Mouse (Mus musculus) midbrain, embryonic 14.5 days (tissue): ENCODE measurements around the gene Traf5. TPM values are rescaled to one million over a fixed set of nuclear protein-coding genes. Genes with fewer than 3 reads are reported as not detected.

Source experiments
- ATAC-seq: fragments of 200-750 bp; cut with Nextera tagmentation; 2 replicates; pipeline ENCODE4 v1.8.0; 2017; ENCODE audit warnings: moderate number of reproducible peaks, moderate library complexity; ENCODE audit not compliant: low FRiP score, low TSS enrichment
- DNase-seq: peaks from one replicate; pipeline ENCODE4 v3.0.0-alpha.2; 2015
- H3K27ac ChIP-seq: fragments of 300-500 bp; sonication (generic); replicated peaks from 2 replicates; pipeline ENCODE4 v1.5.1; 2014; ENCODE audit warnings: mild to moderate bottlenecking, low read depth, low read length, moderate library complexity
- H3K27me3 ChIP-seq: fragments of 300-500 bp; sonication (generic); 2 replicates; pipeline ENCODE4 v1.6.1; 2014; ENCODE audit warnings: low read length, control low read depth, mixed read lengths; ENCODE audit not compliant: control insufficient read depth, insufficient read depth
- H3K36me3 ChIP-seq: fragments of 300-500 bp; sonication (generic); 2 replicates; pipeline ENCODE4 v1.6.1; 2014; ENCODE audit warnings: low read length, control low read depth; ENCODE audit not compliant: control insufficient read depth, insufficient read depth
- H3K4me1 ChIP-seq: fragments of 300-500 bp; sonication (generic); 2 replicates; pipeline ENCODE4 v1.6.1; 2014; ENCODE audit warnings: mild to moderate bottlenecking, antibody characterized with exemption, low read length, control low read depth; ENCODE audit not compliant: control insufficient read depth, insufficient read depth
- H3K4me2 ChIP-seq: fragments of 300-500 bp; sonication (generic); 2 replicates; pipeline ENCODE4 v1.6.1; 2014; ENCODE audit warnings: mild to moderate bottlenecking, low read length, moderate library complexity
- H3K4me3 ChIP-seq: fragments of 300-500 bp; sonication (generic); replicated peaks from 2 replicates; pipeline ENCODE4 v1.5.1; 2014; ENCODE audit warnings: low read depth, low read length
- H3K9ac ChIP-seq: fragments of 300-500 bp; sonication (generic); replicated peaks from 2 replicates; pipeline ENCODE4 v1.6.1; 2014; ENCODE audit warnings: mild to moderate bottlenecking, low read length, moderate library complexity
- H3K9me3 ChIP-seq: fragments of 300-500 bp; sonication (generic); 2 replicates; pipeline ENCODE4 v1.6.1; 2016; ENCODE audit warnings: low read length, control low read depth, mixed read lengths; ENCODE audit not compliant: control insufficient read depth
- WGBS: fragments of 180-500 bp; shearing (Covaris S2); extraction: QIAGEN DNeasy Blood & Tissue Kit; methylation state at CpG from one replicate; pipeline ENCODE4 v1.1.7; 2014; 5-methylcytosine and 5-hydroxymethylcytosine counted together
- polyA plus RNA-seq: library from polyadenylated mRNA; unstranded; fragments of >200 nt; fragmentation: Nextera tagmentation; extraction: Ambion mirVana; gene quantifications from 2 replicates; pipeline ENCODE4 v1.2.1, GENCODE M21; 2014

The Traf5 gene
- polyA plus RNA-seq, 1 experiment from 2014 or later: 2.4 TPM

DNA sequence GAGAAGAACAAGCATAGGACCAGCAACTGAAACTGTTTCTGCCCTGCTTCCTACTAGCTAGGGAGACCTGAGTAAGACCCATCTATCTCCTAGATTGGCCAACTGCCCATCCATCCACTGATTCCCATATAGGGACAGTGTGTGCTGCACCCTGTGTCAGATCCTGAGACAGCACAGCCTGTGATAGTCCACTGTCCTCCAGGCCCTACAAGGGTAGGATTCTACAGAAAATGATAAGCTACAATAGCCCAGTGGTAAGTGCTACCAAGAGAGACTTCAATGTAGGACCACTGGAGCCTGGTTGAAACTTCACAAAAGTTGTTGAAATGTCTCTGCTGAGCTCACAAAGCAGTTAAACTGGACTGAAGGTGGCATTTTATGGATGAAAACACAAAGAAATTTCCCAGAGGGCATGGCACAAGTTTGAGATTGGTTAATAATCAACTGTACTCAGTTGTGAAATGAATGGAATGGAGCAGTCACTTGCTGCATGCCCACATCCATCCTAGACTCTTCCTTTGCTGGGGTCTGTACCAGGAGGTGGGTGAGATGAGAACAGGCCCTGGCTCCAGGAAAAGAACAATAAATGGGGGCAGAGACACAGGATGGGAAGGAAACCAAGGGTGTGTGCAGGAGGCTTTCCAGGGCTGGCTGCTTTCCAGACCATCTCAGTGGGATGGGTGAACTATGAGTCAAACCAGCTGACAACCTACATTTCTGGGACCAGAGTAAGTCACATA, 15.4 kb downstream of the Traf5 start:
- H3K4me2 ChIP-seq: no peak overlapping the region
- no peak for DNase-seq

DNA sequence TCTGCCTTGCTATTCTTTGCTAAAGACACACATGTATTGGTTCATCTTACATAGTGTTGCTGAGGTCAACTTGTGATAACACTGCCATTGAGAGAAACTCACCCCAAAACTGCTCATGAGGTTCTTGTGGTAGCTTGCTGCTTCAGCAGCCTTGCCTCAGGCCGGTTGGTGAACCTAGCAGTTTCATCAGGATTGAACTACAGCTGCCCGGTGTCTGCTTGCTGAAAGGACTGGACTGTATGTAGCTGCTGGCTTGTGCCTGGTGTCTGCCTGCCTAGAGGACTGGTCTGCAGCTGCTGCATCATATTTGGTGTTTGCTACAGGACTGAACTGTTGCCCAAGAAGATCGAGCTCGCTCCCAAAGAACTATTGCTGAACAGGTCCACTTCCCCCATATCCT, 16.3 kb downstream of the Traf5 start:
- H3K27me3 ChIP-seq: no peaks in the 10 kb centered on the region
- no peak overlapping the region for H3K4me3 ChIP-seq
- no peak overlapping the region for H3K27ac ChIP-seq
- no peaks in the 10 kb centered on the region for H3K4me1 ChIP-seq
- H3K4me2 ChIP-seq: no peak overlapping the region
- WGBS: 86% methylated on average over 4 of the region's 4 CpGs
- no peak overlapping the region for H3K9ac ChIP-seq
- no peaks in the 10 kb centered on the region for H3K36me3 ChIP-seq
- DNase-seq (no peak), ATAC-seq (no peak)
- H3K9me3 ChIP-seq: no peaks in the 10 kb centered on the region

More for the DNA sequence above, 15.4 kb downstream of the Traf5 start:
- no peaks in the 10 kb centered on the region for H3K36me3 ChIP-seq
- ATAC-seq: no peak
- H3K9me3 ChIP-seq: no peaks in the 10 kb centered on the region
- H3K9ac ChIP-seq: no peak overlapping the region
- no peaks in the 10 kb centered on the region for H3K27me3 ChIP-seq
- no peaks in the 10 kb centered on the region for H3K4me1 ChIP-seq
- H3K27ac ChIP-seq: no peak overlapping the region
- H3K4me3 ChIP-seq: no peak overlapping the region

DNA sequence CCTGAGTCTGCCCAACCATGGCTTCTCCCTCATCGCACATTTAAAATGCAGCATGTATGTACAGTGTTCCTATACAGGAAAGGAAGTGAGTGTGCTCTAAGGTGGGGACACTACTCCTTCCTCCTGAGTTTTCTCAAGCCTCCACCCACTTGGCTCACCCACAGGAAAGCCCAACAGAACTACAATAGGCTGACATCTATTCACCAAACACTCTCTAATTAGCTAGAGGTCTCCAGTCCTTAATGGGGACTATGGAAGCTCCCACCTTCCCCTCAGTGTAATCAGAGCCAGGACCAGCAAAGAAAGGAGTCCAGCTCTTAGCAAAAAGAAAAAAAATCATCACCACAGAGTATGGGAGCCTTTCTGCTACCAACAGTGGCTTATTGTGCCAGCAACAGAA, 17.5 kb downstream of the Traf5 start:
- DNase-seq (no peak), ATAC-seq (no peak)
- Histone ChIP-seq H3K27me3 (no peaks in the 10 kb centered on the region), H3K4me2 (no peak overlapping the region), H3K4me3 (no peak overlapping the region), H3K27ac (no peak overlapping the region), H3K4me1 (no peaks in the 10 kb centered on the region), H3K9ac (no peak overlapping the region), H3K36me3 (no peaks in the 10 kb centered on the region), H3K9me3 (no peaks in the 10 kb centered on the region)
- WGBS: 80% methylated on average over 1 of the region's 1 CpGs

DNA sequence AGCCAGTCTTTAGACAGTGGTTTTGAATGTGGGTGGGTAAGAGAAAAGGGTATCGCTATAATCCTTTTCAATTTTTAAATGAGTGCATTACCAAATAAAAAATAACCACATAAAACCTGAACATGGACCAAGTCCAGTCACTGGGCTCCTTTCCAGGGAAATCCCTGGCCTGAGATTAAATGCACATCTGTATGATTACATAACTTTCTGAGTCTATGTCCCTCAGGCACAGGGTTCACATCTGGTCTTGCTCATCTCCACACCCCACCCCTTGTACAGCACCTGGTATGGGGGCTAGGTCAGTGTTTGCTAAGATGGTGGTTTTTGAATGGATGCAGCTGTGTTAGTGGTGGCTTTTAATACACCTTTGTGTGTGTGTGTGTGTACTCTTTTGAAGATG, 19.9 kb downstream of the Traf5 start:
- Histone ChIP-seq H3K9ac (no peak overlapping the region), H3K36me3 (no peaks in the 10 kb centered on the region), H3K27ac (no peak overlapping the region), H3K4me1 (no peaks in the 10 kb centered on the region), H3K4me2 (no peak overlapping the region), H3K27me3 (no peaks in the 10 kb centered on the region), H3K9me3 (no peaks in the 10 kb centered on the region), H3K4me3 (no peak overlapping the region)
- 91% methylated on average over 1 of the region's 1 CpGs for WGBS
- ATAC-seq (no peak), DNase-seq (no peak)

DNA sequence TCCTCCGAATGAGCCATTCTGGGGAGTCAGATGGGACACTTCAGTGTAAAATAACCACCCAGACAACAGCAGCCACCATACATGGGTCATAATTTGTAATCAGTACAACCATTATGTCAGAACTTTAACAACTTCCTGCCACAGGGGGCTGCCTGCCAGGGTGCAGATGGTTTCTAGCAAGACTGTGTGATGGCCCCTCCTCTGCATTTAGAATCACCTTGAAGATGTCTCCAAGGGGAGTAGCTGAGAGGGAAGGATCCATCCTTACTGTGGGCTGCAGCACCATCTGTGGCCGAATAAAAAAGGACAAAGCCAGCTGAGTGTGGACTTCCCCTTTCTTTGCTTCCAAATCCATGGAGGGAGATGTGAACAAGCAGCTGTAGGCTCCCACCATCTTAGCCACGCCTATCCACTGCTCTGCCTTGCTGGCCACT, 21.7 kb downstream of the Traf5 start:
- Histone ChIP-seq H3K4me3 (no peak overlapping the region), H3K27ac (no peak overlapping the region), H3K9me3 (no peaks in the 10 kb centered on the region), H3K9ac (no peak overlapping the region), H3K36me3 (no peaks in the 10 kb centered on the region), H3K4me1 (no peaks in the 10 kb centered on the region), H3K27me3 (no peaks in the 10 kb centered on the region), H3K4me2 (no peak overlapping the region)
- WGBS: 72% methylated on average over 3 of the region's 3 CpGs
- no peak for DNase-seq
- ATAC-seq: no peak

DNA sequence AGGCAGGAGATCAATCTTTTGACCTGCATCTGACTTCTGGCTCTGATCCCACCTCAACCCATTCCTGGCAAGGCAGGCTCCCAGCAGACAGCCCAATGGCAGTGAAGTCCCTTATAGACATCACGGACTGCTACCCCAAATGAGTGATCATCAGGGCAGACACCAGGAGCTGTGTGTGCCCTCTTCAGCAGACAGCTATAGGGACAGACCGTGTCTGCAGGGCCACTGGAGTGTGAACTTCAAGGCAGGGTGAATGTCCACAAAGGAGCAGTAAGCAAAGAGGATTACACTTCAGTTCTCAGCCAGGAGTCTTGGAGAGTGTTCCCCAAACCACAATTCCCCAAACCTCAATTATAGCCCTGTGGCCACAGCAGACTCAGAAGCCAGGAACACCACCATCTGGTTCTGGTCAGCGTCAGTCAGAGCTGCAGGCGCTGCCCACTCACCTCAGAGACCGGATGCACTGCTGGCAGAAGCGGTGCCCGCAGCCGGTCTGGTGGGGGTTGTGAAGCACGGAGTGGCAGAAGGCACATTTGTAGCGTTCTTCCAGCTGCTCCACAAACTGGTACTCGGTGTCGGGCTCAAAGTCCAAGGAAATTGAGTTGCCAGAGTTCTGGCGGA, 22.3 kb downstream of the Traf5 start:
- ATAC-seq: no peak

DNA sequence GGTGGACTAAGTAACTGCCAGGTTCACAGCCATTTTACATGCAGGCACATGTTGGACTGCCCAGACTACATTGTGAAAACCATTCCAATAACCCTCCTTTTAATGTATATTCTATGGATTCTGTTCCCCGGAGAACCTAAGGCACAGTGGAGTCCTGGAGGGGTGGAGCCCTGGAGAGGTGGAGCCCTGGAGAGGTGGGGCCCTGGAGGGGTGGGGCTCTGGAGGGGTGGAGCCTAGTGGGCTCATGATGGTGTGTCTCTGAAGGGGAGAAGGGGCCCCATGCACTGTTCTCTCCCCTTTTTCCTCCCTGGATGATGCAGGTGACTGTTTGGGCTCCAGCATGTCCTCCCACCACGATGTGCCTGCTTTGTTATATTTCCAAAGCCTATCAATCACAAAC, 24.2 kb downstream of the Traf5 start:
- H3K4me2 ChIP-seq: no peak overlapping the region
- no peaks in the 10 kb centered on the region for H3K4me1 ChIP-seq
- no peak overlapping the region for H3K9ac ChIP-seq
- WGBS: 71% methylated on average over 2 of the region's 2 CpGs
- H3K27ac ChIP-seq: no peak overlapping the region
- DNase-seq (no peak), ATAC-seq (no peak)
- H3K4me3 ChIP-seq: no peak overlapping the region
- H3K9me3 ChIP-seq: no peaks in the 10 kb centered on the region
- H3K27me3 ChIP-seq: no peaks in the 10 kb centered on the region
- H3K36me3 ChIP-seq: no peaks in the 10 kb centered on the region

More for the DNA sequence above, 22.3 kb downstream of the Traf5 start:
- H3K27ac ChIP-seq: no peak overlapping the region
- H3K4me3 ChIP-seq: no peak overlapping the region
- no peak overlapping the region for H3K9ac ChIP-seq
- no peak overlapping the region for H3K4me2 ChIP-seq
- H3K36me3 ChIP-seq: no peaks in the 10 kb centered on the region
- H3K4me1 ChIP-seq: no peaks in the 10 kb centered on the region
- DNase-seq: no peak
- WGBS: 63% methylated on average over 13 of the region's 13 CpGs
- H3K27me3 ChIP-seq: no peaks in the 10 kb centered on the region
- H3K9me3 ChIP-seq: no peaks in the 10 kb centered on the region

DNA sequence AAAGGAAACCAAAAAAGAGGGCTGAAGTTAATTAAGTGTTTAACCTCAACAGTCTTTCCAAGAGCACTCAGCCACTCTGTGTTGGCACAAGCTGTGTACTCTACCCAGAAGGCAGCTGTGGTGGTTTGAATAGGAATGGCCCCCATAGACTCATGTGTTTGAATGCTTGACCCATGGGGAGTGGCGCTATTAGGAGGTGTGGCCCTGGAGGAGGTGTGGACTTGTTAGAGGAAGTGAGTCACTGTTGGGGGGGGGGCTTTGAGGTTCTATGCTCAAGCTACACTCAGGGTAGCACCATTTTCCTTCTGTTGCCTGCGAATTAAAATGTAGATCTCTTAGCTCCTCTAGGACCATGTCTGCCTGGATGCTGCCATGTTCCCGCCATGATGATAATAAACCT, 25.4 kb downstream of the Traf5 start:
- no peak overlapping the region for H3K4me3 ChIP-seq
- no peaks in the 10 kb centered on the region for H3K27me3 ChIP-seq
- H3K9me3 ChIP-seq: no peaks in the 10 kb centered on the region
- ATAC-seq (no peak), DNase-seq (no peak)
- no peaks in the 10 kb centered on the region for H3K36me3 ChIP-seq
- no peak overlapping the region for H3K4me2 ChIP-seq
- no peaks in the 10 kb centered on the region for H3K4me1 ChIP-seq
- WGBS: 94% methylated on average over 3 of the region's 3 CpGs
- no peak overlapping the region for H3K27ac ChIP-seq
- no peak overlapping the region for H3K9ac ChIP-seq
